Mouse (Mus musculus) hindbrain, embryonic 10.5 days (tissue): ENCODE results near the gene Dhrs7. TPM values are rescaled to one million over a fixed set of nuclear protein-coding genes. Genes with fewer than 3 reads are reported as not detected.
"Not testable (repeated sequence)": the region's sequence is repeated elsewhere in the genome, so short reads cannot be mapped to it uniquely, and the experiment has no call there.

Source experiments
- DNase-seq: peaks from one replicate; pipeline ENCODE4 v3.0.0-alpha.2; 2017; ENCODE audit warnings: low spot score
- H3K27ac ChIP-seq: fragments of 300-500 bp; sonication (generic); 2 replicates; pipeline ENCODE4 v1.5.1; 2016; ENCODE audit warnings: mild to moderate bottlenecking, moderate library complexity
- H3K27me3 ChIP-seq: fragments of 300-500 bp; sonication (generic); 2 replicates; pipeline ENCODE4 v1.6.1; 2016; ENCODE audit warnings: mild to moderate bottlenecking; ENCODE audit not compliant: poor library complexity, insufficient read depth, severe bottlenecking
- H3K36me3 ChIP-seq: fragments of 300-500 bp; sonication (generic); 2 replicates; pipeline ENCODE4 v1.6.1; 2016; ENCODE audit warnings: mild to moderate bottlenecking, moderate library complexity
- H3K4me1 ChIP-seq: fragments of 300-500 bp; sonication (generic); replicated peaks from 2 replicates; pipeline ENCODE4 v1.6.1; 2016; ENCODE audit warnings: mild to moderate bottlenecking
- H3K4me3 ChIP-seq: fragments of 300-500 bp; sonication (generic); 2 replicates; pipeline ENCODE4 v1.5.1; 2016; ENCODE audit warnings: mild to moderate bottlenecking, moderate library complexity
- H3K9me3 ChIP-seq: fragments of 300-500 bp; sonication (generic); 2 replicates; pipeline ENCODE4 v1.6.1; 2016; ENCODE audit warnings: mild to moderate bottlenecking, moderate library complexity
- WGBS: fragments of 180-500 bp; shearing (Covaris S2); methylation state at CpG from one replicate; pipeline ENCODE4 v1.1.7; 2016; 5-methylcytosine and 5-hydroxymethylcytosine counted together
- polyA plus RNA-seq: library from polyadenylated mRNA; unstranded; fragments of >200 nt; fragmentation: Nextera tagmentation; extraction: Ambion mirVana; gene quantifications from 2 replicates; pipeline ENCODE4 v1.2.1, GENCODE M21; 2016

The Dhrs7 gene
- polyA plus RNA-seq: 7.5 and 10.1 TPM in 2 replicates

DNA sequence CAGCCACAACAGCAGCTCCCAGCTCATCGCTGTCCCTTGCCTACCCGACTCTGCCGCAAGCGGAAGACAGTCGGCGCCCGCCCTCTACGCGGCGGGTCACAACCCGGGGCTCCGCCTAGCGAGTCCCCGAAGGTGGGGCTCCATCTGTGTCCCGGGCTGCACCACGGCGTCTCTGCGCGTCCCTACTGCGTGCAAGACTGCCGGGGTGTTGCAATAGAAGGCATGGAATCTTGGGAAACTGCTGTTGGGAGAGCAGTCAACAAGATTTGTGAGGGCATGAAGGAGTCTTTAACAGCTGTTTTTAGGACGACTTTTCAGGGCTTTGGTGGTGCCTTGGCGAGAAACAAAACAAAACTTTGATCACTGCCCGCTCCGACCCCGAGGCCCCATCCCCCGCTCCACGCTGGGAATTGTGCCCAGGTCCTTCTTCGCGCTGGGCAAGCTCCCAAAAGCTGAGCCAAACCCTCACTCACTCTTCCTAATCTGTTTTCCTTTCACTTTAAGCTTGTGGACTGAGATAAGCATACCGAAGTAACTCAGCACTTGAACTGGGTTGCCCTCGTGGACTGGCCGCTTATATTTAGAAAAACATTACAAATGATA lies at the start of gene Dhrs7:
Dhrs7 (minus strand) TSS at position 175 of the 603 bp plus-strand sequence.
- Histone ChIP-seq H3K27me3 (peaks cover 12% of the 10 kb centered on the region), H3K36me3 (no peaks in the 10 kb centered on the region), H3K4me1 (peaks cover 27% of the 10 kb centered on the region), H3K9me3 (0 out of 2 replicates have a peak, but pooled peaks cover 4% of the 10 kb centered on the region), H3K27ac (peak within 1 kb of the TSS; percentile 86), H3K4me3 (peak within 1 kb of the TSS; percentile 62)
- peak; percentile 81 for DNase-seq
- 3% methylated on average over 33 of the region's 33 CpGs for WGBS

DNA sequence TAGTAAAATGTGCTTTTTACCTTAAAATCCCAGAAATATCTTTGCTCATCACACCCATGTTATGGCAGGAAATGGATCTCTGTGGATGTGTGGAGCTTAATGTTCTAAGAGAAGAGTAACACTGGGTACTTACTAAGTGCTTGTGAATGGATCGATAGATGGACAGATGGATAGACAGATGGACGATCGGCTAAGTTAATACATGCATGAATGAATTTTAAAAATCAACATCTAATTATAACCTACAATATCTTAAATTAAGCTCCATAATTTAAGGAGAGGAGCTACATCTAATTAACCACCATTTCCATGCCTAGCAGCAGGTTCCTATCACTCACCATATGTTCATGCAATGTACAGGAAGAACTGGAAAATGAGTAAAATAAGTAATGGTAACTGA lies 45.3 kb upstream of the Dhrs7 start:
- H3K4me1 ChIP-seq: no peaks in the 10 kb centered on the region
- no peak for DNase-seq
- WGBS: 90% methylated on average over 3 of the region's 3 CpGs

DNA sequence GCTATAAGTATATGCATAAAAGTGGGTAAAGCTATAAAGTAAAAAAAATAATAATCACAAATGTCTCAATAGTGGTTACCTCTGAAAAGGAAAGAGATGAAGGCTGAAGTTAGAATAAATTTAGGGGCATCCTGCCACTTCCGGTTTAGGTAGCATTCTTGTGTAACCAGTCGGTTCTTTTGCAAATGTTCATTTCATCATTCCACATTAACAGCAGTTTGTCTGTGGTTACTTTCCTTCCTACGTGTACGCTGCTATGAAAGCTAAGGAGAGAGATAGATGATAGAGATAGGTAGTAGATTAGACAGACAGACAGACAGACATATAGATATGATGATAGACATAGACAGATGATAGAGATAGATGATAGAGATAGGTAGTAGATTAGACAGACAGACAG lies 39.4 kb upstream of the Dhrs7 start:
- Histone ChIP-seq H3K36me3 (no peaks in the 10 kb centered on the region), H3K9me3 (no peaks in the 10 kb centered on the region), H3K4me3 (no peak overlapping the region), H3K4me1 (no peaks in the 10 kb centered on the region), H3K27ac (no peak overlapping the region), H3K27me3 (no peaks in the 10 kb centered on the region)
- no peak for DNase-seq
- 94% methylated on average over 4 of the region's 4 CpGs for WGBS

More for the DNA sequence above, 45.3 kb upstream of the Dhrs7 start:
- H3K27ac ChIP-seq: no peak overlapping the region
- no peaks in the 10 kb centered on the region for H3K9me3 ChIP-seq
- no peaks in the 10 kb centered on the region for H3K27me3 ChIP-seq
- no peaks in the 10 kb centered on the region for H3K36me3 ChIP-seq
- H3K4me3 ChIP-seq: no peak overlapping the region

DNA sequence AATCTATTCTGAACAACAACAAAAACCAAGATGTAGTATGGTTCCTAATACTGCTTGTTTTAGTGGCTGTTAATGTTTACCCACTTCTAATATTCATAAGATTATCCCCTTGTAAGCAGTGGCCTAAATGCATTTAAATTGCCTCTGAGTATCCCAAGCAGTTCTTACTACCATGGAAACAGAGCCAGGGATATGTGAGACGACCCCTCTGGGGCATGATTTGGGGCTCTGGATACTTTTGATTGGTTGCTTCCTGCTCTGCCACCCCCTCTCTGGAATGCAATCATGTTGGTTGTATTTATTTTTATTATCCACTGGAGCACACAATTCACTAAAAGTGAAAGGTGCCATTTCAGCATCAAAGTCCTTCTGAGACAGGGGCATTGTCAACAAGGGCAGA lies 35.3 kb upstream of the Dhrs7 start:
- Histone ChIP-seq H3K27ac (no peak overlapping the region), H3K36me3 (no peaks in the 10 kb centered on the region), H3K4me1 (no peaks in the 10 kb centered on the region), H3K4me3 (no peak overlapping the region), H3K9me3 (no peaks in the 10 kb centered on the region), H3K27me3 (no peaks in the 10 kb centered on the region)
- 39% methylated on average over 1 of the region's 1 CpGs for WGBS
- no peak for DNase-seq

DNA sequence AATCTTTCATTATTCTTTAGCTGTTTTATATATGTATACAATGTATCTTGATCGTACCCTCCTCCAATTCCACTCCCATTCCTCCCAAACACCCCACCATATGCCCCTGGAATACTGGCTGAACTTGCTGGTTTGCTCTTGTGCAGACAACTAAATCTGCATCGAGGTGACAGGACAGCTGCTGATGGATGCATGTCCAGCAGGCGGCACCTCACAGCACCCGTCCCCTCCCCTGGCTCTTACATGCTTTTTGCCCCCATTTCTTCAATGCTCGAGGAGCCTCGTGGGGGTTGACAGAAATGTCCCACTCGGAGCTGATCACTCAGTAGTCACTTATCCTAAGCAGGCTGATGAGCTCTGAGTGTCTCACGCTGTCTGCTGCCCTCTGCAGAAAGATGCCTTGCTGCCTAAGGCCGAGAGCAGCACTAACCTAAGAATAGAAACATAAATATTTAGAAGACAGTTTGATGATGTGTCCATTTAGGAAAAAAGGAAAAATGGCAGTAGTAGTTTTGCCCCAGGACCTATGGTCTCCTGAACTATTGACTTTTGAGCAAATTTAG lies 30.3 kb upstream of the Dhrs7 start:
- 58% methylated on average over 9 of the region's 9 CpGs for WGBS
- H3K27ac ChIP-seq: no peak overlapping the region
- DNase-seq: peak; percentile 4
- H3K27me3 ChIP-seq: no peaks in the 10 kb centered on the region
- H3K4me3 ChIP-seq: no peak overlapping the region
- H3K4me1 ChIP-seq: no peaks in the 10 kb centered on the region
- no peaks in the 10 kb centered on the region for H3K9me3 ChIP-seq
- no peaks in the 10 kb centered on the region for H3K36me3 ChIP-seq

DNA sequence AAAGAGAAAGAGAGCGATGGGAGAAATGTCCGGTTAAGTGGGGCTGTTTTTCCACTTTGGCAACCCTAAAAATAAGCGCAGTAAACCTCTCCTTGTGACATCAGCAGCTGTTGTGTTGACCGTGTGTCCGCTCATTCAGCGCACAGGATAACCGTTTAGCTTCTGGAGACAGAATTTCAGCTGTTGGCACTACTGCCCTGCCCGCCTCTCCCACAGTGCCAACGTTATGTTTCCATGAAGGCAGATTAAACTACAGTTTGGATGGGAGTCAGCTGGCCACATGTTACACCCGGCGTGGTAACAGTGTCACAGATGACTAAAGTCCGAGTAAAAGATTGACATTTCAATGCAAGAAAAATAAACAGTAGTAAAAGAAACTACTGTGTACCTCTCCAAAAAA lies 29.7 kb upstream of the Dhrs7 start:
- Histone ChIP-seq H3K9me3 (no peaks in the 10 kb centered on the region), H3K36me3 (no peaks in the 10 kb centered on the region), H3K27me3 (no peaks in the 10 kb centered on the region), H3K4me3 (no peak overlapping the region), H3K4me1 (no peaks in the 10 kb centered on the region), H3K27ac (no peak overlapping the region)
- no peak for DNase-seq
- WGBS: 81% methylated on average over 12 of the region's 12 CpGs

DNA sequence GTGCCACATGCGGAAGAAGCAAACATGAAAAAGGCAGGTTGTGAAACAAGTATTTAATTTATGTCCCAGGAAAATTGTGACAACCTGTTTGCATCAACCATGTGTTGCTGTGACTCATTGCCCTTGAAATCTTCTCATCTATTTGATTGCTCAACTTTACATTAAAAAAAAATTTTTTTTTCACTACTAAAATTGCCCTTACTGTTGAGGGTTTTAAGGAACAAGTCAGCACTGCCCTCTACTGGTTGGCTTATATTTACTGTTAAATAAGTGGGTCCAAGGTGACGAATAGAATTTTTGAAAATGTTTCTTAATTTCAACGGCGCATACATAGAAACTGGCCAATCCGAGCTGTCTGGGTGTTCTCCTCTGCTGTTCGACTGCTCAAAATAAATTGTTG lies 29.2 kb upstream of the Dhrs7 start:
- no peak overlapping the region for H3K4me3 ChIP-seq
- no peak for DNase-seq
- H3K27ac ChIP-seq: no peak overlapping the region
- 50% methylated on average over 6 of the region's 6 CpGs for WGBS
- H3K36me3 ChIP-seq: no peaks in the 10 kb centered on the region
- no peaks in the 10 kb centered on the region for H3K27me3 ChIP-seq
- no peaks in the 10 kb centered on the region for H3K9me3 ChIP-seq
- H3K4me1 ChIP-seq: no peaks in the 10 kb centered on the region

DNA sequence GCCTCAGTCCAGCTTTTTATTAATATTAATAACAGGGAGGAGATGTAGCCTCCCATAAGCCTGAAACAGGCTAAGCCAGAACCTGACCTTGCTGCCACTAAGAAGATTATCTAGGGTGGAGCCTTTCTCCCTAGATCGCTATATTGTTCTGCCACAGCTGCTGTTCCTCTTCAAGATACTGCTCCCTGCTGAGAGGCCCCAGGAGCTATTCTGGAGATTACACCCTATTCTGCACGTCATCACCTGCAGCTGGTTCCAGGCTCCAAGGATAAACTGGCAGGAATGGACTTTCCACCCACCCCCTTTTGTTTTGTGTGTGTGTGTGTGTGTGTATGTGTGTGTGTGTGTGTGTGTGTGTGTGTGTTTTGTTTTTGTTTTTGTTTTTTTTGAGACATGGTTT lies 23.6 kb upstream of the Dhrs7 start:
- H3K27me3 ChIP-seq, H3K36me3 ChIP-seq, H3K27ac ChIP-seq, DNase-seq, H3K4me3 ChIP-seq, H3K9me3 ChIP-seq, H3K4me1 ChIP-seq: not testable (repeated sequence)
- WGBS: 21% methylated on average over 2 of the region's 2 CpGs

DNA sequence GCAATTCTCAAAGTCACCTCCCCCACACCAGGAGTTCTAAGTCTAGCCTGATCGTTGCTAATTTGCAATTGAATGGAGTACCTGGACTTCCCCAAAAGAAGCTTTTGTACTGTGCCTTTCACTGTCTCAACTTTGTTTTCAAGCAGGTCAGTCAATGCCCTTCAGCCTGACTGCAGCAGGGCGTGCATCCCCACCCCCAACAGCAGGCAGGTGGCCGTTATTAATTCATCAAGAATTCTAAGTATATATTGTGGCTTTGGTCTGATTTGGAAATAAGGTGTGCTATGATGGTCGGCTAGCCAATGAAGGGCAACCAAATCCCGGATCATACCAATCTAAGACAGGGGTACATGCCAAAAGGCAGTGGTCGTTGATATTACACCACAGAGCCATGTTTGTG lies 23.0 kb upstream of the Dhrs7 start:
- H3K9me3 ChIP-seq, H3K27me3 ChIP-seq, H3K27ac ChIP-seq, H3K36me3 ChIP-seq, H3K4me3 ChIP-seq, DNase-seq, H3K4me1 ChIP-seq: not testable (repeated sequence)
- WGBS: 17% methylated on average over 6 of the region's 6 CpGs

DNA sequence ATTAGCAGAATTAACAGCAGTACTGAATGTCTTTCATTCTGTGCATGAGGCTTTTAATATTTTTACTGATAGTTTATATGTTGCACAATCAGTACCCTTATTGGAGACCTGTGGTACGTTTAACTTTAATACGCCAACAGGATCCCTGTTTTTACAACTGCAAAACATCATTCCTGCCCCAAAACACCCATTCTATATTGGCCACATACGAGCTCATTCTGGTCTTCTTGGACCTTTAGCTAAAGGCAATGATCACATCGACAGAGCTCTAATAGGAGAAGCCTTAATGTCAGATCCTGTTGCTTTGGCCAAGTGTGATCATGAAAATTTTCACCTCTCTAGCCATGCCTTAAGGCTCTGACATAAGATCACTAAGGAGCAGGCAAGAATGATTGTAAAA lies 21.9 kb upstream of the Dhrs7 start:
- not testable (repeated sequence) for H3K27me3 ChIP-seq, H3K4me1 ChIP-seq, H3K9me3 ChIP-seq, DNase-seq, H3K36me3 ChIP-seq, H3K27ac ChIP-seq, H3K4me3 ChIP-seq
- WGBS: 78% methylated on average over 4 of the region's 4 CpGs

DNA sequence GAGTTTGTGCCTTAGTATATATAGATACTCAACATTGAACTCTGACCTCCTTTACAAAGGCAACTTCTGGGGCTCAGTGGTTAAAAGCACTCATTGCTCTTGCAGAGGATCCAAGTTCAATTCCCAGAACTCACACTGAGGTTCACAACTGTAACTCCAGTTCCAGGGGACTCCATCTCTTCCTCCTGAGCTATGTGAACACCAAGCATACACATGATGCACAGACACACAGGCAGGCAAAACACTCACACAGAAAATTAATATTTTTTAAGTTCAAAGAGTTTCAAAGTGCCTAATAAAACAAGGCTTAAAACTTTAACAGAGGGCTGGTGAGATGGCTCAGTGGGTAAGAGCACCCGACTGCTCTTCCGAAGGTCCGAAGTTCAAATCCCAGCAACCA lies 18.9 kb upstream of the Dhrs7 start:
- H3K4me1 ChIP-seq: peaks cover 7% of the 10 kb centered on the region; the same call in 1 of the 2 replicates
- no peaks in the 10 kb centered on the region for H3K27me3 ChIP-seq
- no peak overlapping the region for H3K27ac ChIP-seq
- H3K4me3 ChIP-seq: no peak overlapping the region
- no peak for DNase-seq
- H3K36me3 ChIP-seq: no peaks in the 10 kb centered on the region
- WGBS: 95% methylated on average over 3 of the region's 3 CpGs
- no peaks in the 10 kb centered on the region for H3K9me3 ChIP-seq

DNA sequence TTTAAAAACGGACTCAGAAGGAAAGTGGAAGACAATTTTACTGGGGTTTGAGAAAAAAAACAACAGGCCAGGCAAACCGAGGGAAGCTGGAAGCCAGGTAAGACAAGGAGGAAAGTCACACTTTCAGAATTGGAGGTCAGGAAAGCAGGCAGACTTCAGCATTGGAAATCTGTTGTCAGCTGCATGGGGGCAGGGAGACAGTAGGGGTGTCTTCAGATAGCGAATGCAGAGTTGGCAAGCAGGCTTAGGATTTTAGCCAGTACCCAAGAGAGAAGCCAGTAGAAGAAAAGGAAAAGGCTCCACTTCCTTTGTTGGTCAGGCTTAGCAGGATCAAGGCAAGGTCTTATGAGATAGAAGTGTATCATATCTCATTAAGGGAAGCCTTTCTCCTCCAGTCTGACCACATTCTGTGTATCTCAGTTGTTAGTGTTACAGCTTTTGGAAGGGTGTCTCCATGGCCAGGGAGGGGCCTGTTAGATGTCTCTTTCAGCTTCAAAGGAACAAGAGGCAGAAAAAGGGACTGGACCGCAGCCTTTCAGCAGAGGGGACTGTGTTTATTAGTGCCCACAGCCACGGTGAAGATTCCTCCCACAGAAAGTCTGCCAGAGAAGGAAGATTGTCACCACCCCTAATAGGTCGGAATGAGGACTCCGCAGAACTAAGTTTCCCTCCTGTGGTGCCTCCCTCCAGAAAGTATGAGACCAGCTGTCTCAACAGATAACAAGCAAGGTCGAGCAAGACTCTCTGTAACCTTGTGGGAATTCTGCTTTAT lies 18.0 kb upstream of the Dhrs7 start:
- Histone ChIP-seq H3K27me3 (no peaks in the 10 kb centered on the region), H3K36me3 (no peaks in the 10 kb centered on the region), H3K4me1 (peaks cover 3% of the 10 kb centered on the region; the same call in 1 of the 2 replicates), H3K9me3 (no peaks in the 10 kb centered on the region), H3K4me3 (no peak overlapping the region), H3K27ac (no peak overlapping the region)
- DNase-seq: no peak
- 55% methylated on average over 8 of the region's 8 CpGs for WGBS

DNA sequence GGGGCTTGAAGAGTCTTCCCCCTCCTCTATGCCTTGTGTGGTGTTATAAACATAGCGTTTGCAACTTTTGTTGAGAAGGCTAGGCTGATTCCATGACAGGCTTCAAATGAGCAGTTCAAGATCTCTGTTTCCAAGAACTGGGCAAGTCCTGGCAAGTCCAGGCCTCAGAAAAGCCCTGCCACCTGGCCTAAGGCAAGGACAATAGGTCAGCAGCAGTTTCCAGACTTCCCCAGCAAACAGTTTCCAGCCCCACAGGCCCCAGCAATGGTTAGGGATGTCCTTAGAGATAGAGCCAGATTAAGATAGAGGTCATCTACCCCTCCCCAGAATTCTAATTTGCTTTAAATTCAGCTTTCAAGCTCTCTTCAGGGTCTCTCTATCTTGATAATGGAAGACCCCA lies 17.2 kb upstream of the Dhrs7 start:
- 93% methylated on average over 1 of the region's 1 CpGs for WGBS
- H3K4me3 ChIP-seq: no peak overlapping the region
- H3K27ac ChIP-seq: no peak overlapping the region
- H3K9me3 ChIP-seq: no peaks in the 10 kb centered on the region
- H3K36me3 ChIP-seq: no peaks in the 10 kb centered on the region
- no peaks in the 10 kb centered on the region for H3K27me3 ChIP-seq
- no peak for DNase-seq
- H3K4me1 ChIP-seq: no peaks in the 10 kb centered on the region
